Mouse (Mus musculus) G1E (cell line): ENCODE measurements around the gene Cmtr1. TPM values are rescaled to one million over a fixed set of nuclear protein-coding genes. Genes with fewer than 3 reads are reported as not detected.

Experiments used
- ATAC-seq: 2 replicates; pipeline ENCODE4 v1.8.0; 2016; ENCODE audit warnings: mild to moderate bottlenecking; ENCODE audit not compliant: insufficient number of reproducible peaks, poor library complexity, low FRiP score, severe bottlenecking; ENCODE audit errors: extremely low read depth
- DNase-seq: peaks from one replicate; pipeline ENCODE4 v3.0.0; 2012; ENCODE audit warnings: low spot score
- H3K27me3 ChIP-seq: 2 replicates; pipeline ENCODE4 v1.6.1; 2012; ENCODE audit warnings: mild to moderate bottlenecking, low read length, inconsistent platforms; ENCODE audit not compliant: insufficient read depth
- H3K36me3 ChIP-seq: replicated peaks from 2 replicates; pipeline ENCODE3; 2012; ENCODE audit warnings: mild to moderate bottlenecking, inconsistent platforms
- H3K4me1 ChIP-seq: 2 replicates; pipeline ENCODE4 v1.6.1; 2012; ENCODE audit warnings: low read depth, low read length, inconsistent platforms, mixed read lengths; ENCODE audit not compliant: insufficient read depth
- H3K4me3 ChIP-seq: 2 replicates; pipeline ENCODE4 v1.5.1; 2012; ENCODE audit warnings: low read depth, mild to moderate bottlenecking, inconsistent platforms, low read length, moderate library complexity, mixed read lengths
- H3K9me3 ChIP-seq: replicated peaks from 2 replicates; pipeline ENCODE4 v1.6.1; 2012; ENCODE audit warnings: inconsistent platforms
- CTCF ChIP-seq: IDR thresholded peaks from 2 replicates; pipeline ENCODE4 v1.5.1; 2012; ENCODE audit warnings: low read depth, low read length, inconsistent platforms, mixed read lengths
- GATA1 ChIP-seq: IDR thresholded peaks from 2 replicates; pipeline ENCODE4 v1.6.1; 2012; ENCODE audit warnings: borderline replicate concordance, low read length, inconsistent platforms, mixed read lengths
- GATA2 ChIP-seq: IDR thresholded peaks from 2 replicates; pipeline ENCODE4 v1.6.1; 2012; ENCODE audit warnings: low read depth, low read length, inconsistent platforms, borderline replicate concordance
- POLR2AphosphoS5 ChIP-seq: IDR thresholded peaks from 2 replicates; pipeline ENCODE4 v1.6.1; 2012; ENCODE audit warnings: low read depth, low read length, inconsistent platforms; ENCODE audit not compliant: insufficient replicate concordance
- TAL1 ChIP-seq: conservative IDR thresholded peaks from 2 replicates; pipeline ENCODE4 v1.6.1; 2012; ENCODE audit warnings: low read depth, low read length, inconsistent platforms, mixed read lengths
- polyA plus RNA-seq: library from polyadenylated mRNA; stranded (reverse); fragments of >175 nt; gene quantifications from 2 replicates; pipeline ENCODE4 v1.2.3, GENCODE M21; 2012
- total RNA-seq, 2 experiments: library from RNA; stranded (forward) in 1 of 2; stranded (reverse) in 1 of 2; fragments of 200-1000 nt in 1 of 2; fragments of >200 nt in 1 of 2; fragmentation: Nextera tagmentation in 1 of 2; gene quantifications; 2 replicates each; pipeline ENCODE4 v1.2.3; 2014 to 2017

Gene Cmtr1
- total and polyA plus RNA-seq, 3 experiments: 82.7 to 182 (median 103) TPM

DNA sequence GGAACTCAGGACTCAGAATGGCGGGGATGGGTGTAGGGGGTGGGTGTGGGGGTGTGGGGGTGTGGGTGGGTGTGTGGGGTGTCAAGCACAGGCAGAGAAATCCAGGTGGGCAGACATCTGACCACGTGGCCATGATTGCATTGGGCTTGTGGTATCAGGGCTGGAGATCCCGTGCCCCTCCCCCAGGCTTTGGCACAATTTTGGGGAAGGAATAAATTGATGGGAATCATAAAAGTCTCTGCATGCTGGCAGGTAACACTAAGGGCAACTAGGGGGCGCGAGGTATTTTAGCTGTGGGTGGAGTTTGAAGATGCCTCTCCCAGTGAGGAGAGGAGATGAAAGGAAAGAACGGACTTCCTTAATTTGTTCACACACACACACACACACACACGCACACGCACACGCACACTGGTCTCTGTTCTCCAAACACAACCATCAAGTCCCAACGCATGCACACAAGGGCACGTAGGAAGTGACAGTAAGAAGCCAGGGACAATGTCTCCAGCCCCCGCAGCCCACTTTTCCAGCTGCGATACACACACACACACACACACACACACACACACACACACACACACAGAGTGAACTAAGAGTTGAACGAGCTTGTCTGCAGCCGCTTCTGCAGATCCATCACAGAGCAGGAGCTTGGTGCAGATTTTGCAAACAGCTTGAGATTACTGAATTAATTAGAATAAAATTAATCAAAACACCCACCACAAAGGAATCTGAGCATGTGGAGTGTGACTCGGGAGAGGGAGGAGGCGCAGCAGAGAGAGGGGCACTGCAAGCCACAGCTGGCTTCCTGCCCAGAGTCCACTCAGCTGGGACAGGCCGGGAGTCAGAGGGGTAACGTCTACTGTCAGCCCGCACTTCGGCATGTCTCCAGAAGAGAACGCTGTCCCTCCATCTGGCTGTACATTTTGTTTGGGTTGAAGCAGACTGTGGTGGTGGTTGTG is 77.7 kb downstream of the Cmtr1 start:
- peaks cover 11% of the 10 kb centered on the region for H3K4me1 ChIP-seq
- DNase-seq (no peak), ATAC-seq (no peak)
- H3K4me3 ChIP-seq: no peak overlapping the region
- H3K9me3 ChIP-seq: peaks cover 7% of the 10 kb centered on the region; the same call in 1 of the 2 replicates
- no peak for TF ChIP-seq POLR2AphosphoS5
- no peak for TF ChIP-seq TAL1
- no peak for TF ChIP-seq GATA2
- no peak for TF ChIP-seq GATA1
- TF ChIP-seq CTCF: no peak
- H3K36me3 ChIP-seq: no peaks in the 10 kb centered on the region
- peaks cover 42% of the 10 kb centered on the region for H3K27me3 ChIP-seq

- Histone ChIP-seq H3K27me3 (peaks cover 76% of the 10 kb centered on the region), H3K4me1 (0 out of 2 replicates have a peak, but pooled peaks cover 2% of the 10 kb centered on the region), H3K36me3 (no peaks in the 10 kb centered on the region), H3K9me3 (no peaks in the 10 kb centered on the region), H3K4me3 (no peak overlapping the region)
- no peak for ATAC-seq
- DNase-seq: no peak
- TF ChIP-seq CTCF (no peak), GATA1 (no peak), GATA2 (no peak), POLR2AphosphoS5 (no peak), TAL1 (no peak)
Observed at GRCm38 (mm10) chr17:29747466-29747865, 87.1 kb downstream of the Cmtr1 start.

- no peak for DNase-seq
- no peak overlapping the region for H3K4me3 ChIP-seq
- no peaks in the 10 kb centered on the region for H3K9me3 ChIP-seq
- H3K27me3 ChIP-seq: peaks cover 41% of the 10 kb centered on the region
- TF ChIP-seq GATA1 (no peak), GATA2 (no peak), POLR2AphosphoS5 (no peak), CTCF (no peak), TAL1 (no peak)
- no peaks in the 10 kb centered on the region for H3K36me3 ChIP-seq
- H3K4me1 ChIP-seq: peaks cover 7% of the 10 kb centered on the region; the same call in 1 of the 2 replicates
- ATAC-seq: no peak
Observed at GRCm38 (mm10) chr17:29754510-29754909, 94.1 kb downstream of the Cmtr1 start.

Other genes with a start within 250 kb of the Cmtr1 start
- gene Pim1, start 169.8 kb upstream of the Cmtr1 start, total RNA-seq (2014; fragmentation: Nextera tagmentation): 151 and 167 TPM in 2 replicates
- gene Pim1, start 169.8 kb upstream of the Cmtr1 start, total RNA-seq (2017): 174 and 180 TPM in 2 replicates
- 123 and 154 TPM in 2 replicates for gene Pim1, start 169.8 kb upstream of the Cmtr1 start, polyA plus RNA-seq
- gene Gm17657, start 111.0 kb upstream of the Cmtr1 start, total RNA-seq (2014; fragmentation: Nextera tagmentation): not detected in 2 replicates
- 0.11 TPM in 1 of 2 replicates, not detected in the other for gene Gm17657, start 111.0 kb upstream of the Cmtr1 start, total RNA-seq (2017)
- not detected in 2 replicates for gene Gm17657, start 111.0 kb upstream of the Cmtr1 start, polyA plus RNA-seq
- gene Tbc1d22b, start 110.8 kb upstream of the Cmtr1 start, total RNA-seq (2014; fragmentation: Nextera tagmentation): 26.7 and 30.2 TPM in 2 replicates
- 5.3 and 6.0 TPM in 2 replicates for gene Tbc1d22b, start 110.8 kb upstream of the Cmtr1 start, total RNA-seq (2017)
- 24.9 and 26.2 TPM in 2 replicates for gene Tbc1d22b, start 110.8 kb upstream of the Cmtr1 start, polyA plus RNA-seq
- 2.9 TPM in 1 of 2 replicates, not detected in the other for gene Tmem217, start 108.2 kb upstream of the Cmtr1 start, total RNA-seq (2014; fragmentation: Nextera tagmentation)
- gene Tmem217, start 108.2 kb upstream of the Cmtr1 start, total RNA-seq (2017): 0.33 and 0.41 TPM in 2 replicates
- gene Tmem217, start 108.2 kb upstream of the Cmtr1 start, polyA plus RNA-seq: 0.11 TPM in 1 of 2 replicates, not detected in the other
- gene Rnf8, start 45.8 kb upstream of the Cmtr1 start, total RNA-seq (2014; fragmentation: Nextera tagmentation): 26.2 and 35.4 TPM in 2 replicates
- gene Rnf8, start 45.8 kb upstream of the Cmtr1 start, total RNA-seq (2017): 29.0 and 37.3 TPM in 2 replicates
- 28.1 and 29.3 TPM in 2 replicates for gene Rnf8, start 45.8 kb upstream of the Cmtr1 start, polyA plus RNA-seq
- 4.2 and 4.8 TPM in 2 replicates for gene Gm28043, start 45.7 kb upstream of the Cmtr1 start, total RNA-seq (2014; fragmentation: Nextera tagmentation)
- gene Gm28043, start 45.7 kb upstream of the Cmtr1 start, total RNA-seq (2017): 9.2 and 11.6 TPM in 2 replicates
- gene Gm28043, start 45.7 kb upstream of the Cmtr1 start, polyA plus RNA-seq: 0.21 and 0.29 TPM in 2 replicates
- 13.2 and 19.4 TPM in 2 replicates for gene Ccdc167, start 56.4 kb downstream of the Cmtr1 start, total RNA-seq (2014; fragmentation: Nextera tagmentation)
- gene Ccdc167, start 56.4 kb downstream of the Cmtr1 start, total RNA-seq (2017): 13.5 and 16.3 TPM in 2 replicates
- 6.3 and 8.7 TPM in 2 replicates for gene Ccdc167, start 56.4 kb downstream of the Cmtr1 start, polyA plus RNA-seq